Mouse (Mus musculus): ENCODE results near the gene Galnt10.

DNA sequence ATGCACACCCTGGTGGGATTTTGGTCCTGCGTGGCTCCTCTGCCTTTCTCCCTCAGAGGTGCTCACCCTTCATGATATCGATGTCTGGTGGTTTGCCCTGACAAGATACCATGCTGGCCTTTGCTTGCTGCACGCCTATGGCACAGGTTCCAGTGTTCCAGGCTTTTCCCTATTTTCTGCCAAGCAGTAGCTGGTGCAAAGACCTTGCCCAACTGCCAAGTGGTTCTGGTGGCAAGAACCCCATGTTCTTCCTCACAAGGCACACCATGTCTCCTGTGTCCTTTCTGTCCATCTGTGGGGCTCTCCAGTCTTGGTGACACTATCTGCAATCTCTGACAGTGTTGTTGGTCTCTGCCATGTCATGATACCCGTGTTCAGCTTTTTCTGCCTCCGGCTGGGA lies 45.6 kb downstream of the Galnt10 start:
- TF ChIP-seq CTCF (conservative IDR thresholded peaks at IDR 0.05 in 1 of 2, IDR thresholded peaks at IDR 0.05 in 1 of 2; ENCODE audit: low read depth in 2 of 2, low read length in 2 of 2) (no peak), ZNF384 (IDR thresholded peaks at IDR 0.05; ENCODE audit: low read depth, low read length) (no peak), CHD1 (IDR thresholded peaks at IDR 0.05; ENCODE audit: low read depth, low read length) (no peak), POLR2A (IDR thresholded peaks at IDR 0.05; ENCODE audit: low read depth, low read length) (no peak), USF1 (IDR thresholded peaks at IDR 0.05; ENCODE audit: low read depth, low read length) (no peak), EP300 (IDR thresholded peaks at IDR 0.05; ENCODE audit: low read length) (no peak), MYC (IDR thresholded peaks at IDR 0.05; ENCODE audit: low read depth, low read length) (no peak), ZKSCAN1 (IDR thresholded peaks at IDR 0.05; ENCODE audit: borderline replicate concordance, low read depth, low read length) (no peak), JUND (conservative IDR thresholded peaks at IDR 0.05; ENCODE audit: low read depth, low read length) (no peak), MAZ (IDR thresholded peaks at IDR 0.05; ENCODE audit: low read depth, low read length) (no peak), SMC3 (IDR thresholded peaks at IDR 0.05; ENCODE audit: low read depth, low read length) (no peak), E2F4 (IDR thresholded peaks at IDR 0.05; ENCODE audit: insufficient replicate concordance, low read depth, low read length) (no peak), ZC3H11A (IDR thresholded peaks at IDR 0.05; ENCODE audit: low read depth, low read length) (no peak)
